Mouse (Mus musculus) gastrocnemius, postnatal 25 days (tissue): ENCODE measurements around the gene Wdr24. TPM values are rescaled to one million over a fixed set of nuclear protein-coding genes. Genes with fewer than 3 reads are reported as not detected.
"Not testable (repeated sequence)": the region's sequence is repeated elsewhere in the genome, so short reads cannot be mapped to it uniquely, and the experiment has no call there.

Source experiments
- DNase-seq: peaks from one replicate; pipeline ENCODE4 v3.0.0; 2022
- total RNA-seq, 2 experiments: library from RNA; stranded (reverse); gene quantifications; 1 replicate in 1 of 2; 2 replicates in 1 of 2; pipeline ENCODE4 v1.2.3; 2021

Gene Wdr24
- total RNA-seq, 2 experiments from 2014 or later: 9.3 to 10.5 TPM

DNA sequence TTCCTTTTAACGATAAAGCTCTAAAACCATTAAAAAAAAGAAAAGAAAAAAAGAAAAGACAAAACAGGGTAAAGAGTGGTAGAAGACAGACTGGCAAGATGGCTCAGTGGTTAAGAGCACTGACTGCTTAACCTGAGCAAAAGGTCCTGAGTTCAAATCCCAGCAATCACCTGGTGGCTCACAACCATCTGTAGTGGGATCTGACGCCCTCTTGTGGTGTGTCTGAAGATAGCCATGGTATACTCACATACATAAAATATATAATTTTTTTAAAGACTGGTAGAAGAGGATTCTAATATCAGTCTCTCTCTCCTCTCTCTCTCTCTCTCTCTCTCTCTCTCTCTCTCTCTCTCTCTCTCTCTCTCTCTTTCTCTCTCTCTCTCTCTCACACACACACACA lies 16.0 kb upstream of the Wdr24 start:
- not testable (repeated sequence) for DNase-seq

DNA sequence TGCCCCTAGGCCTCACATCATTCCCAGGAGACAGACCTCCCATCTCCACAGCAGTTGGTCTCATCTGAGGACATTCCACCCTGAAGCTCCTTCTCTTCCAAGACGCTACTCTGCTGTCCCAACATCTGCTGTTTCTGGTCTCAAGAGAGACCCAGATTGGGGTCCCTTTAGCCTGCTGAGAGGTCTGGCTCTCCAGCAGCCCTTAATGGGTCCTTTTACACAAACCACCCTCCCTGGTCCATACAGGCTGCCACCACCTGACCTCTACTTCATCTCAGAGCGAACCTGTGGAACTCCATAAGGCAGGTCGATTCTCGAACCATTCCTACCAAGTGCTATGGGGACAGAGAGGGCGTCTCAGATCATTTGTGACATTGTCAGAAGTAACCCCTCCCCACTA lies 15.4 kb upstream of the Wdr24 start:
- DNase-seq: no peak

DNA sequence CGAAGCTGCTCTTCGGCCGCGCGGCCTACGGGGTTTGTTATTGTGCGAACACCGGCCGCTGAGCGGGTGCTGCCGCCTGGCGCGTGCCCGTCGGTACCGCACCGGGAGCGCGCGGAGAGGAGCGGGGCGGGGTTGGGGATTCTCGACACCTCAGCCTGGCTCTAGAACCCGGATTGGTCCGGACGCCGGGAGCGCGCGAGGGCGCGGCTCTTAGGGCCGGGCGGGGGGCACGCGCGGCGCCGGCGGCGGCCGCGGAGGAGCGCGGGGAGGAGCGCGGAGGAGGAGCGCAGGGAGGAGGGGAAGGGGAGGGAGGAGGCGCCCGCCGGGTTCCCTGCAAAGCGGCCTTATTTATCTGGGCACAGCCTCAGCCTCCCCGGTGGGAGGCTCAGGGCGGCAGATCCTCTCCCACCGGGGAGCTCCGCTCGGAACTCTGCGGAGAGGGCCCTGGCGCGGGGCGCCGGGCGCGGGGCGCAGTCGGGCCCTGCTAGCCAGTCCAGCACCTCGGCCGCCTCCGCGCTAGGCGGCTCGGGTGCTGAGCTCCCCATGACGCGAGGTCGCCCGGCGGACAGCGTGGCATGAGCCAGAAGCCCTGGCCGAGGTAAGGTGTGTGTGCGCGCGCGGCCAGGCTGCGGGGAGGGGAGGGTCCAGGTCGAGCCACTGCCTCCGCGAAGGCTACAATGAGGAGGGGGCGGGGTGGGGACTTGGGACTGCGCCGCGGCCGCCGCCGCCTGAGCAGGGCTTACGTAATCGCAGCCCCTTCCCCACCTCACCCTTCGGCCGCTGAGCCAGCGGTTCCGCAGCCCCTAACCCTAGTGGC lies 14.4 kb upstream of the Wdr24 start, which contains the start of gene Fbxl16:
Gene Fbxl16 (plus strand): TSS at position 297 of the 817 bp plus-strand sequence.
- peak; percentile 55 for DNase-seq

DNA sequence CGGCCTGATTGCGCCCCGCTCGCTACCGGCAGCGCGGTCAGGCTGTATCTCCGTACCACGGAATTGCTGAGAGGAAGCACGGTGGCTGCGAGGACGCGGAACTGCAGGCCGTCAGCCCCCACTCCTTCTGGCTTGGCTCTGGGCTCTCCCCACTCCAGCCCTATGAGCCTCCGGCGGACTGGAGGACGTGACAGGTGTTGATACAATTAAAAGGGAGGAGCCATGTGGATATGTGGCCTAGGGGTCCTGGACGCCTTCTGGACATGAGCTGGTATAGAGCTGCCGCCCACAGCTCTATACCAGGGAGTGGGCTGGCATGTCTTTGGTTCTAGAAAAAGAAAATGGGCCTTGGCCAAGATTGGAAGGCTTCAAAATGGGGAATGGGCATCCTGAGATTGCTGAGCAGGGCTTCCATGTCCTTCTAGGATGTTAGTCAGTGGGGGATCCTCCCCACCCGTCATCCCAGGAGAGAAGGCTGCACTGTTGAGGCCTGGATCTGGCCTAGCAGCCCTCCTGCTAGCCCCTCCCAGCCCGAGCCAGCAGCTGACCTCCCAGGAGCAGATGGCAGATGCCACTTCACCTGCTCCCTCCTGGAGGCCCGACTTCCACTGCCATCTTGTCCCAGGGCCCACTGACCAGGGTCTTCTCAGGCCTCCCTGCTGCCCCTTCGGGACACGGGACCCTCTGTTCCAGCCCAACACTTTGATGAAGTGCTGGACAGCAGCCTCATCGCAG lies 13.7 kb upstream of the Wdr24 start:
- no peak for DNase-seq

DNA sequence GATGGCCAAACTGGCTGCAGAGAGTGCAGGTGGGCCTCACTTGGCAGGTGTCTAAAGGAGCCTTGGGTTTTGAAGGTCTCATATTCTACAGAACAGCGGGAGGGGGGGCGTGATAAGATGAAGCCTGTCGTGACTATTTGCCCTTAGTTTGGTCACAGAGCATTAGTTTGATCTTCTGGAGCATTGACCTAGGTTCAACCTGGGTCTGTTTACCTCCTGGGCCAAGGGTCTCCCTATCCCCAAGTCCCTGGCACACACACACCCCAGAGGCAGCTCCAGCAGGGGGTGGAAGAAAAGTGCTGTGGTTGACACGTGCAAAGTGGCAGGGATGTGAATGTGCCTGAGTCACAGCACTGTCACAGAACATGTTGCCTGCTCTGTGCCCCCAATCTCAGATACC lies 12.5 kb upstream of the Wdr24 start:
- no peak for DNase-seq

DNA sequence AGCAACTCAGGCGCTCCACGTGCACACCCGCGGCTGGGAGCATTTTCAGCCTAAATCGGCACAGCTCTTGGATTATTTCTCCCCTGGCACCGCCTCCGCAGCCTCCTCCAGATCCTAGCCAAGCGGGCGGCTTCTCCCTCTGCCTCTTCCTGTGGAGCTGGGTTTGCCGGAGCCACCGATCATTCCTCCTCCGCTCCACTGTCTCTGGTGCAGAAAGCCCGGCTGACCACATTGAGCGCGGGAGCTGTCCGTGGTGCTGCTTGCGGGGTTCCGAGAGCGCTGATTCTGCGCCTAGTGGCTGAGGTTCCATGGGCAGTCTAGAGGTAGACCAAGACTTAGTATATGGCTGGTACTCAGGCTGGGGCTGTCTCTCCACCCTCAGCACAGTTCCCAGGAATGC lies 10.0 kb upstream of the Wdr24 start:
- peak; percentile 55 for DNase-seq

DNA sequence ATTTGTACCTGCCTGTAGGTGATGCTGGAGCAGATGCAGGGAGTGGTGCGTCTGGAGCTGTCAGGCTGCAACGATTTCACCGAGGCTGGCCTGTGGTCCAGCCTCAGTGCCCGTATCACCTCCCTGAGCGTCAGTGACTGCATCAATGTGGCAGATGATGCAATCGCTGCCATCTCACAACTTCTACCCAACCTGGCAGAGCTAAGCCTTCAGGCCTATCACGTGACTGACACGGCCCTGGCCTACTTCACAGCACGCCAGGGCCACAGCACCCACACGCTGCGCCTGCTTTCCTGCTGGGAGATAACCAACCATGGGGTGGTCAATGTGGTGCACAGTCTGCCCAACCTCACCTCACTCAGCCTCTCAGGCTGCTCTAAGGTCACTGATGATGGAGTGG lies 5.8 kb upstream of the Wdr24 start:
- DNase-seq: no peak

DNA sequence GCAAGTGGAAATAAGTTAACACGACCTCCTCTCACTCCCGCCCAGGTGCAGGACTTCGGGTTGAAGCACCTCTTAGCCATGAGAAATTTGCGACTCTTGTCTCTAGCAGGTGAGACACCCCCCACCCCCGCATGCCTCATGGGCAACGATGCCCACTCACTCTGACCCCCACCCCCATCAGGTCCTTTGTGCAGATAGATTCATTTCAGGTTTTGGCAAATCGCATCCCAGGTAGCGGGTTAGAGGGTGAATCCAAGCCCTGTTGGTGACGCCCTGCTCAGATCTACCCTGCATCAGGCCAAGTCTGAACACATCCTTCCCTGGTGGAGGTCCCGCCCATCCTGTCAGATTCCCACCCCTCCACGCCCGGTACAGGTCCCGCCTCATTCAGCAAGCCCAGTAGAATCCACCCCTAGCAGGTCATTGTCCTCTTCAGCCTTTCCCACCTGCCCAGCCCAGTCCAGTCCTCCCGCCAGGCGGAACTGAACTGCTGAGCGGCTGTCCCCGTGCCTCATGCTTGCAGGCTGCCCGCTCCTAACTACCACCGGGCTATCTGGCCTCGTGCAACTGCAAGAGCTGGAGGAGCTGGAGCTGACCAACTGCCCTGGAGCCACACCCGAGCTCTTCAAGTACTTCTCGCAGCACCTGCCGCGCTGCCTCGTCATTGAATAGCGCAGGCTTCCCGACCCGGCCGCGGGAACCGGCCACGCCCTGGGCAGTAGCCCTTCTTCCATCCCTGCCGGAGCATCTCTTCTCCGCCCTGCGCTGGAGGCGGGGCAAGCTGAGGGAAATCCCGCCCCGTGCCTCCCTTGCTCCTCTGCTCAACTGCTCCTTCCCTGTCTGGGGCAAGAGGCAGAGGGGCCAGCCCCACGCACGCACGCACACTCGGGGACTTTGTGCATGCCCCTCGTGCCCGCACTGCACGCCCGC lies 4.3 kb upstream of the Wdr24 start:
- DNase-seq: no peak

DNA sequence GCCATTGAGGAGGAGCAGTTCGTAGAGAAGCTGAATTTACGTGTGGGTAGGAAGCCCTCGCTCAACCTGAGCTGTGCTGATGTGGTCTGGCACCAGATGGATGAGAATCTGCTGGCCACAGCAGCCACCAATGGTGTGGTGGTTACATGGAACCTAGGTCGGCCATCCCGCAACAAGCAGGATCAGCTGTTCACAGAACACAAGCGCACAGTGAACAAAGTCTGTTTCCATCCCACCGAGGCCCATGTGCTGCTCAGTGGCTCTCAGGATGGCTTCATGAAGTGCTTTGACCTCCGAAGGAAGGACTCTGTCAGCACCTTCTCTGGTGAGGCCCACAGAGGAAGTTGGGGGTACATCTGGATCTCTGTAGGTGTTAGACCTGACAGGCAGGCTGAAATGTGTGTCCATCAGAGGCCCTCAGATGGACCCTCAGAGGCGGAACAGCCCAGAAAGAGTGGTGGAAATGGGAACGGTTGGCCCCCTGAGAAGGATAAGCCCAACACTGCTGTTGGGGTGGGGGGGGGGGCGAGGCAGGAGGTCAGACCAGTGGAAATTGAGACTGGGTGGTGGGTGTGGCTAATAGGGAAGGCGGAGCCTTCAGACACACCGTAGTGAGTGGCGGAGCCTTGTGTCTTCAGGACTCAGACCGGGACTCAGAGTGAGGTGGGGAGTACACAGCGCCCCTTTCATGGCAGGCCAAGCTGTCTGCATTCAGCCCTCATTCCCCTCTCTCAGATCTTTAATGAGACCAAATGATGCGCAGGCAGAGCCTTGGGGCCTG lies 1.1 kb downstream of the Wdr24 start:
- no peak for DNase-seq

DNA sequence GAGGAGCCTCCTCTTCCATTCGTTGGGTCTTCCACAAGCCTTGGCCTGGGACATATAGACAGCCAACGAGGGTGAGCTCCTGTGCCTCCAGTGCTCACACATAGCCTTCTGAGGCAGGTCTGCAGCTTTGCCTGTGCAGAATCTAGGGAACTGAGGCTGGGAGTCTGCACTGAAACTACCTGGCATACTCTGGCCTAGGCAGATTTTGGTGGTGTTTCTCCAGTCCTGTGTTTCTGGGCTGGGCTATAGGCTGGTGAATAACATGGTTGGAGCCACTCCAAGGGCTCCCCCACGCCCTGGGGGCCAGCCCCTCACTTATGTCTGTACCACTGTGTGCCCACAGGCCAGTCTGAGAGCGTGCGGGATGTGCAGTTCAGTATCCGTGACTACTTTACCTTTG lies 1.9 kb downstream of the Wdr24 start:
- DNase-seq: no peak

DNA sequence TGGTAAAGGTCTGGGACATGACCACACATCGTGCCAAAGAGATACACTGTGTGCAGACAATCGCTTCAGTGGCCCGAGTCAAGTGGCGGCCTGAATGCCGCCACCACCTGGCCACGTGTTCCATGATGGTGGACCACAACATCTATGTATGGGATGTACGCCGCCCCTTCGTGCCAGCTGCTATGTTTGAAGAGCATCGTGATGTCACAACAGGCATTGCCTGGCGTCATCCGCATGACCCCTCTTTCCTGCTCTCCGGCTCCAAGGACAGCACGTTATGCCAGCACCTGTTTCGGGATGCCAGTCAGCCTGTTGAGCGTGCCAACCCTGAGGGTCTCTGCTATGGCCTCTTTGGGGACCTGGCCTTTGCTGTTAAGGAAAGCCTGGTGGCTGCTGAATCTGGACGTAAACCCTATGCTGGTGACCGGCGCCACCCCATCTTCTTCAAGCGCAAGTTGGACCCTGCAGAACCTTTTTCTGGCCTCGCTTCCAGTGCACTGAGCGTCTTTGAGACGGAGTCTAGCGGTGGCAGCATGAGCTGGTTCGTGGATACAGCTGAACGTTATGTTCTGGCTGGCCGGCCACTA lies 2.6 kb downstream of the Wdr24 start:
- no peak for DNase-seq

DNA sequence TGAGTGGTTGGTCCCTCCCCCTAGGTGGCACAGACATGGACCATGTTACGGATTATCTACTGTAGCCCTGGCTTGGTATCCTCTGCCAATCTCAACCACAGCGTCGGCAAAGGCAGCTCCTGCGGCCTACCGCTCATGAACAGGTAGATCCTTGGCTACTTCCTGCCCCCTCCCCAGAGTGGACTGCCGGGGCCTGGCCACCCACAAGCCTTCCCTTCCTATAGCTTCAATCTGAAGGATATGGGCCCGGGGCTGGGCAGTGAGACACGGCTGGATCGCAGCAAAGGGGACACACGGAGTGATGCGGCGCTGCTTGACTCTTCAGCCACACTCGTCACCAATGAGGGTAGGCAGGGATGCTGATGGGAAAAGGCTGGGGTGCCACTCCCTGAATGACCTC lies 3.6 kb downstream of the Wdr24 start:
- no peak for DNase-seq

DNA sequence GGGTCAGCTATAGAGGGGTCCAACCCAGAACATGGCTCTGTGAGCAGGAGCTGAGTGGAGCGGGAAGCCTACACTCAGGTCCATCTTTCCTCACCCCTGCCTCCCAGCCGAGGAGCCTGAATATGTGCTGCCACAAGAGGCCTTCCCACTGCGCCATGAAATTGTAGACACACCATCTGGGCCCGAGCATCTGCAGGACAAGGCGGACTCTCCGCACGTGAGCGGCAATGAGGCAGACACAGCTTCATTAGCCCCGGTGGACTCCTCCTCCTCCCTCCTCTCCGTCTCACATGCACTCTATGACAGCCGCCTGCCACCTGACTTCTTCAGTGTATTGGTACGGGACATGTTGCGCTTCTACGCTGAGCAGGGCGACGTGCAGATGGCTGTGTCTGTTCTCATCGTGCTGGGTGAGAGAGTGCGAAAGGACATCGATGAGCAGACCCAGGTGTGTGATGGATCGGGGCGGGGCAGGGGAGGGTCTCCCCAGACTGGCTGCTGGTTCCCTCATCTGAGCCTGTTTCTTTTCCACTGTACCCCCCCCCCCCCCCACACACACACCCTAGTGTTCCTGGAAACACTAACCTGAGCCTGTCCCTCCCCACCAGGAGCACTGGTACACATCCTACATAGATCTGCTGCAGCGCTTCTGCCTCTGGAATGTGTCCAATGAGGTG lies 4.3 kb downstream of the Wdr24 start:
- no peak for DNase-seq

DNA sequence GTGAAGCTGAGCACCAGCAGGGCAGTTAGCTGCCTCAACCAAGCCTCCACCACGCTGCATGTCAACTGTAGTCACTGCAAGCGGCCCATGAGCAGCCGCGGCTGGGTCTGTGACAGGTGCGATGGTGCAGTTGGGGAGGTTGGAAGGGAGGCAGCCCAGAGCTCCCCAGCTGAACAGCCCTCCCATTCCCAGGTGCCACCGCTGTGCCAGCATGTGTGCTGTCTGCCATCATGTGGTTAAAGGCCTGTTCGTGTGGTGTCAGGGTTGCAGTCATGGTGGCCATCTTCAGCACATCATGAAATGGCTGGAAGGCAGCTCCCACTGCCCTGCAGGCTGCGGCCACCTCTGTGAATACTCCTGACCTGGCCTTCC lies 4.8 kb downstream of the Wdr24 start:
- no peak for DNase-seq

DNA sequence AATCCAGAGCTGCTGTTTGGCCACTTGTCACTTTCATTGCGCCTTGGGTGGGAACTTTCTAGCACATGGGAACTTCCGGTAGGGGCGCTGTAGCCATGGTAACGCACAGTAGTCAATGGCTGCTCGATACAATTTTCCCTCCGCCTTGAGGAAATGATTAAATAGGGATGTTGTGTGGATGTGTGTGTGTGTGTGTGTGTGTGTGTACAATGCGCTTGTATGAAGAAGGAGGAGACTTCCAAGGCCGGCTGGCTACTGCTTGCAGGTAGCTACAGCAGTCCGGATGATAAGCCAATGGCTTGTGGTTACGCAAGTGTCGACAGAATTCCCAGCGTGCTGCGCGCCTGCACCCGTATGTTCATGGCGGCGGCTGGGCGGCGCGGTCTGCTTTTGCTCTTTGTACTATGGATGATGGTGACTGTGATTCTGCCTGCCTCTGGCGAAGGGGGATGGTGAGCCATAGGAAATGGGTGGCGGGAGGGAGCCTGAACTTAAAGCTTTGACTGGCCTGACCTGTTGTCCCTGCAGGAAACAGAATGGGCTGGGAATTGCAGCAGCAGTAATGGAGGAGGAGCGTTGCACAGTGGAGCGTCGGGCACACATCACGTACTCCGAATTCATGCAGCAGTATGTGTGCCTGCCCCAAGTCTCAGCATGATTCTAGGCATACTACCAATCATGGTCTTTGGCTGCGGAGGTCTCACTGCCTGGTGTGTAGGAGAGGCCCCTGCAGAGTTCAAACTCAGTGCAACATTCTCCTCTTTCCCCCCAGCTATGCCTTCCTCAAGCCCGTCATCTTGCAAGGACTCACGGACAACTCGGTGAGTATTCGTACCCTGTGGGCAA lies 5.5 kb downstream of the Wdr24 start, which contains the start of gene Jmjd8:
Gene Jmjd8 (plus strand): TSS at position 156 of the 846 bp plus-strand sequence.
- DNase-seq: peak; percentile 72

DNA sequence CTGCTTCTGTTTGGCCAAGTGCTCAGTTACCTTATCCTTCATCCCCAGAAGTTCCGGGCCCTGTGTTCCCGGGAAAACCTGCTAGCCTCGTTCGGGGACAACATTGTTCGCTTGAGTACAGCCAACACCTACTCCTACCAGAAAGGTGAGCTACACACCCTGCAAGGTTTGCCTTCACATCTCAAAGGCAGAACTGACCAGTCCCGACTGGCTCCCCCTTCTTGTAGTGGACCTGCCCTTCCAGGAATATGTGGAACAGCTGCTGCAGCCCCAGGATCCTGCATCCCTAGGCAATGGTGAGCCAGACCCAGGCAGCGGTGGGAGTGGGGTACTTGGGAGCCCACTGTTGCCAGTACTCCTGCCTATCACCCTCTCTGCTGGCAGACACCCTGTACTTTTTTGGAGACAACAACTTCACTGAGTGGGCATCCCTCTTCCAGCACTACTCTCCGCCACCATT lies 6.2 kb downstream of the Wdr24 start:
- DNase-seq: no peak

DNA sequence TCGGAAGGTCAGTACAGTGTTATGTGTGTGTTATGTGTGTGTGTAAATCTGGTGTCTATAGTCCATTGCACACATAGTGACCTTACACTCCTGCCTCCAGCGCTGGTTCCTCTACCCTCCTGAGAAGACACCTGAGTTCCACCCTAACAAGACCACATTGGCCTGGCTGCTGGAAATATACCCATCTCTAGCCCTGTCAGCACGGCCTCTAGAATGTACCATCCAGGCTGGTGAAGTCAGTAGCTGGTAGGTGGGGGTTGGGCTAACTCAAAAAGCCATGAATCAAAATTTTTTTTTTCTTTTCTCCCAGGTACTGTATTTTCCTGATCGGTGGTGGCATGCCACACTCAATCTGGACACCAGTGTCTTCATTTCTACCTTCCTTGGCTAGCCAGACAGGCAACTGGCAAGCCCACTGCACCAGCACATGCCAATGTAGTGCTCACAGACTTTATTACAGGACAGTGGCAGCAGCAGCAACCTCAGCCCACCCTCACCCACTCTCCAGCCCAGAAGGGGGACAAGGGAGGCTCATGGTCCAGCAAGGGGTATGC lies 6.8 kb downstream of the Wdr24 start:
- no peak for DNase-seq

DNA sequence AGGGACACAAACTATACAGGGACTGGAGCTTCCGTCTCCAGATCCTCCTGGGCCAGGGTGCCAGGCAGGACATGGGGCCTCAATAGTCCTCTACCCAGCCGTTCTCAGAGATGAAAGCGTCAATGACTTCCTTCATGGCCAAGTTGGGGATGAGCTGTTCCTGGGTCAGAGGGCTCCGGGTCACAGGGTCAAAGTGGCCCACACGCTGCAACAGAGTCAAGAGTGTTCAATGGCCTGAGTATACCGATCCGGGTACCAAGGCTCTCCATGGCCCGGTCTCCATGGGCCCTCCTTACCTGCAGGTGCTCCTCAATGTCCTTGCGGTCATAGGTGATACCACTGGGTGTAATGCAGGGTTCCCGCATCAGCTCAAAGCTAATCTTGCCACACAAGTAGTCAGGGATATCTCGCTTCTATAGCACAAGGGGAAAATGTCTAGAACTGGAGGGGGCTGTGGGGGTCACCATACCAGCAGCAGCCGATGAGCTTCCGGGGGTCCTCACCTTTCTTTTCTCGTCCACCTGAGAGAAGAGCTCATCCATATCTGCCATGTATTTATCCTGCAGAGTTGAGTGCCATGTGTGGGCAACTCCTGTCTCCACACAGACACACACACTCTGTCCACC lies 7.5 kb downstream of the Wdr24 start:
- DNase-seq: no peak
